Mouse (Mus musculus): ENCODE measurements around the gene Ptch2. TPM values are rescaled to one million over a fixed set of nuclear protein-coding genes. Genes with fewer than 3 reads are reported as not detected.

Ptch2 gene
- total RNA-seq, 2 experiments from 2014 or later = 0.21 to 0.52 TPM

- no peak for DNase-seq (ENCODE audit: low spot score)
Observed at GRCm38 (mm10) chr4:117127991-117128686, 32.3 kb downstream of the Ptch2 start.

GRCm38 (mm10) chr4:117130790-117131189 lies 34.9 kb downstream of the Ptch2 start:
- DNase-seq (ENCODE audit: low spot score) = no peak

- no peak for DNase-seq (ENCODE audit: low spot score)
Observed at GRCm38 (mm10) chr4:117131198-117131597, 35.3 kb downstream of the Ptch2 start.

- no peak for DNase-seq (ENCODE audit: low spot score)
Observed at GRCm38 (mm10) chr4:117131890-117132793, 36.3 kb downstream of the Ptch2 start.

- no peak for DNase-seq (ENCODE audit: low spot score)
Observed at GRCm38 (mm10) chr4:117132794-117133143, 36.9 kb downstream of the Ptch2 start.

- no peak for DNase-seq (ENCODE audit: low spot score)
Observed at GRCm38 (mm10) chr4:117133366-117133796, 37.5 kb downstream of the Ptch2 start.

GRCm38 (mm10) chr4:117133817-117134600 lies 38.1 kb downstream of the Ptch2 start, which contains the start of gene Plk3:
TSS of gene Plk3 (minus strand) at chr4:117133963.
- DNase-seq (ENCODE audit: low spot score) = peak; percentile 98

- no peak for DNase-seq (ENCODE audit: low spot score)
Observed at GRCm38 (mm10) chr4:117134601-117134995, 38.7 kb downstream of the Ptch2 start.

- peak; percentile 54 for DNase-seq (ENCODE audit: low spot score)
Observed at GRCm38 (mm10) chr4:117136034-117136433, 40.2 kb downstream of the Ptch2 start.

GRCm38 (mm10) chr4:117138295-117139216 lies 42.7 kb downstream of the Ptch2 start:
- DNase-seq (ENCODE audit: low spot score) = no peak

- DNase-seq (ENCODE audit: low spot score) = no peak
Observed at GRCm38 (mm10) chr4:117139217-117139612, 43.3 kb downstream of the Ptch2 start.

GRCm38 (mm10) chr4:117140613-117141012 lies 44.7 kb downstream of the Ptch2 start:
- no peak for DNase-seq (ENCODE audit: low spot score)

GRCm38 (mm10) chr4:117143023-117143422 lies 47.1 kb downstream of the Ptch2 start:
- DNase-seq (ENCODE audit: low spot score) = no peak

- DNase-seq (ENCODE audit: low spot score) = peak; percentile 0
Observed at GRCm38 (mm10) chr4:117145248-117145647, 49.4 kb downstream of the Ptch2 start.

- DNase-seq (ENCODE audit: low spot score) = peak; percentile 90
Observed at GRCm38 (mm10) chr4:117146176-117146575, 50.3 kb downstream of the Ptch2 start.

- DNase-seq (ENCODE audit: low spot score) = peak; percentile 0
Observed at GRCm38 (mm10) chr4:117148047-117148713, 52.3 kb downstream of the Ptch2 start.

- DNase-seq (ENCODE audit: low spot score) = no peak
Observed at GRCm38 (mm10) chr4:117148815-117149214, 52.9 kb downstream of the Ptch2 start.

- no peak for DNase-seq (ENCODE audit: low spot score)
Observed at GRCm38 (mm10) chr4:117149291-117150211, 53.7 kb downstream of the Ptch2 start.

- DNase-seq (ENCODE audit: low spot score) = no peak
Observed at GRCm38 (mm10) chr4:117150212-117150733, 54.4 kb downstream of the Ptch2 start.
